Mouse (Mus musculus) hindbrain, embryonic 16.5 days (tissue): ENCODE measurements at regions not wholly inside any gene's neighbourhood (a gene's known extent, or its start where the extent isn't known, plus 50 kb on each side); places are given as distances from the start of the nearest gene placed in this dataset.

Experiments used
- ATAC-seq: fragments of 200-750 bp; cut with Nextera tagmentation; 2 replicates; pipeline ENCODE4 v1.8.0; 2017; ENCODE audit warnings: moderate TSS enrichment, moderate library complexity
- H3K27ac ChIP-seq: fragments of 300-500 bp; sonication (generic); 2 replicates; pipeline ENCODE4 v1.5.1; 2014; ENCODE audit warnings: low read depth, mild to moderate bottlenecking, control low read depth, low read length, moderate library complexity
- H3K27me3 ChIP-seq: fragments of 300-500 bp; sonication (generic); replicated peaks from 2 replicates; pipeline ENCODE4 v1.6.1; 2014; ENCODE audit warnings: low read length; ENCODE audit not compliant: control insufficient read depth, insufficient read depth
- H3K36me3 ChIP-seq: fragments of 300-500 bp; sonication (generic); 2 replicates; pipeline ENCODE4 v1.6.1; 2014; ENCODE audit warnings: mild to moderate bottlenecking, low read length, moderate library complexity, mixed read lengths; ENCODE audit not compliant: control insufficient read depth, insufficient read depth
- H3K4me1 ChIP-seq: fragments of 300-500 bp; sonication (generic); 2 replicates; pipeline ENCODE4 v1.6.1; 2014; ENCODE audit warnings: low read depth, low read length; ENCODE audit not compliant: control insufficient read depth, insufficient read depth
- H3K4me2 ChIP-seq: fragments of 300-500 bp; sonication (generic); 2 replicates; pipeline ENCODE4 v1.6.1; 2014; ENCODE audit warnings: mild to moderate bottlenecking, low read length, control low read depth, moderate library complexity
- H3K4me3 ChIP-seq: fragments of 300-500 bp; sonication (generic); 2 replicates; pipeline ENCODE4 v1.5.1; 2014; ENCODE audit warnings: mild to moderate bottlenecking, low read length, control low read depth, moderate library complexity
- H3K9ac ChIP-seq: fragments of 300-500 bp; sonication (generic); 2 replicates; pipeline ENCODE4 v1.6.1; 2014; ENCODE audit warnings: low read depth, mild to moderate bottlenecking, control low read depth, low read length, moderate library complexity
- H3K9me3 ChIP-seq: fragments of 300-500 bp; sonication (generic); 2 replicates; pipeline ENCODE4 v1.6.1; 2014; ENCODE audit warnings: mild to moderate bottlenecking, low read length, moderate library complexity; ENCODE audit not compliant: control insufficient read depth
- WGBS: fragments of 180-500 bp; shearing (Covaris S2); extraction: QIAGEN DNeasy Blood & Tissue Kit; methylation state at CpG from one replicate; pipeline ENCODE4 v1.1.7; 2014; 5-methylcytosine and 5-hydroxymethylcytosine counted together

DNA sequence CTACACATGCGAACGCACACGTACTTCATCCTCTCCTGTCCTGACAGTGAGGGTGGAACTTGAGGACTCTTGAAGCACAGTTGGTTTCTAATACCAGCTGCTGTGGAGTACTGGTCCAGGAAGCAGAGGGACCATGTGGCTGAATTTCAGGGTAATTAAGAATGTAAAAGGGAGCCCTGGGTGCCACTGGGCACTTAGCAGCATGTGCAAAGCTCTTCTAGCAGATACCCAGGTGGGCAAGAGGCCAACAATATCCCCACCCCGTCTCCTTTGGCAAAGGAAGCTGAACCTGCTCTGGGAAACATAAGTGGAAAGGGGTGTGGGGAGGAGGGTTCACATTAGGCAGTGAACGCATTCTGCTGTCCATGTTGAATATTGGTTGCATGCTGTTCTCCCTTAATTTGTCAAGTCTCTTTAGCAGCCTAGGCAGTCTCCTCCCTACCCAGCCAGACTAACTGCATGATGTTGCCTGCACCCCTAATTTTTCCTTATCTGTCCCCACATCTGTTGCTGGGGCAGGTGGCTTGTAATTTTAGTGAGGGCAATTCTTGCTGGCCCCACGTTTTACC, 369.6 kb downstream of the Sorl1 start:
- WGBS = 42% methylated on average over 6 of the region's 6 CpGs
- peak; percentile 63 for ATAC-seq
- H3K4me2 ChIP-seq = no peak overlapping the region
- no peak overlapping the region for H3K4me3 ChIP-seq
- H3K36me3 ChIP-seq = no peaks in the 10 kb centered on the region
- no peaks in the 10 kb centered on the region for H3K4me1 ChIP-seq
- H3K9ac ChIP-seq = no peak overlapping the region
- H3K9me3 ChIP-seq = no peaks in the 10 kb centered on the region
- no peak overlapping the region for H3K27ac ChIP-seq
- no peaks in the 10 kb centered on the region for H3K27me3 ChIP-seq

DNA sequence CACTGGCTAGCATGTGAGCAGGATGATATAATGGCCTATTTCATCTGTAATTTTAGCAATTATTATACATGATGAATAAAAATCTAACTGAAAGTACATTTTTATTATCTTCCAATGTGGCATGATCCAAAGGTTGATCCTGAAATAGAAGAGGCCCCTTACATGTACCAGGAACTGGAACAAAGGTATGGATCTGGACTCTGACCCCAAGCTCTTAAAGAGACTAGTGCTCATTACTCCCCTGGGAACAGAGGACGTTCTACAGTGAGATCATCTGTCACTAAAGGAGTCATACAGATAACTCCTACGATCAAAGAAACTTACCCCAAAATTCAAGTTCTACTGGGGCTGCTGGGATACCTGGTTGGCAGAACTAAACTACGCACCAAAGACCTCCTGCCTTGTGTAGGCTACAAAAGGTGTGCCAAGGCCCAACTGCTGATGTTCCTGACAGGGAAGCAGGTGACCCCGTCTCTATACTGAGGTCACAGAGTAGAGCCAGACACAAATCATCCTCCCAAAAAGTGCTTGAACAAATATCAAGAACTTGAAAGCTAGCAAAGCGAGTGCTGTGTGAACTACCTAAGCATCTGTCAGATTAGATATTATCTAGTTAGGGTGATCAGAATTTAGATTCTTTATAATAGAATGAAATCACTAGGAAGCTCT, 378.0 kb downstream of the Sorl1 start:
- 85% methylated on average over 5 of the region's 5 CpGs for WGBS
- Histone ChIP-seq H3K9ac (no peak overlapping the region), H3K4me2 (no peak overlapping the region)

DNA sequence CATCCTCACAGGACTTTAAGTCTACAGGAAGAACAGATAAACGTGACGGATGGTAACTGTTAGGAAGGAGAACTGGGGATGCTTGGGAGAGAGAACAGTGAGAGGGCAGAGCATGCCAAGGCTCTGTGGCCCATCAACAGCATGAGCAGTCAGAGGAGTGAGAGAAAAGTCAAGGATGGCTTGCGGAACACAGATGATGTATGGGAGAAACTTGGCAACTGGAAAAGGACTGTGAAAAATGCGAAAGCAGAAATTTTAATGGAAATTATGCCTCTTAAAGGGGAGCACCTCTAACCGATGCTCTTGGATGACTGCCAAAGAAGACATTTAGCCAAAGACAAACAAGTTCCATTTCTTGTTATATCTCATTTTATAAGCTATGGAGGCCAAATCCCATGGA, 382.6 kb downstream of the Sorl1 start:
- Histone ChIP-seq H3K4me3 (no peak overlapping the region), H3K36me3 (no peaks in the 10 kb centered on the region), H3K4me1 (peaks cover 9% of the 10 kb centered on the region), H3K9ac (no peak overlapping the region), H3K27me3 (no peaks in the 10 kb centered on the region), H3K27ac (no peak overlapping the region), H3K9me3 (no peaks in the 10 kb centered on the region), H3K4me2 (no peak overlapping the region)
- 71% methylated on average over 5 of the region's 5 CpGs for WGBS
- no peak for ATAC-seq

More for the DNA sequence above, 378.0 kb downstream of the Sorl1 start:
- Histone ChIP-seq H3K4me1 (no peaks in the 10 kb centered on the region), H3K4me3 (no peak overlapping the region), H3K9me3 (no peaks in the 10 kb centered on the region), H3K27ac (no peak overlapping the region), H3K27me3 (no peaks in the 10 kb centered on the region), H3K36me3 (no peaks in the 10 kb centered on the region)
- no peak for ATAC-seq

DNA sequence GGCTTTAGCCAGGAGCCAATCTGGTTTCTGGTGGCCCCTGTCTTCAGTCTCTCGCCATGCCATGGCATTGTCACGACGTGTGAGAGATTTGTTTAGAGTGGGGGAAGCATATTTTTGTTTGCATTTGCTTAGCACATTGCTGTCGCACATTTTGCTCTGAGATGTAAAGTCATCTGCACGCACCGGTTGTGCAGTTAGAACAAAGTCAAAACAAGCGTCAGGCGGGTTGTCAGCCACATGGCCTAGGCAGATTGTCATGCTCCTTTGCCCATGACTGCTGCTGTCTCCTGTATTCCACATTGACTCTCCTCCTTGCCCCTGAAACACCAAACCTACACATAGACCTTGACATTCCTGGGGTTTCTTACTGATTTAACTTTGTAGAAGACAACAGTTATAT, 383.6 kb downstream of the Sorl1 start:
- Histone ChIP-seq H3K4me3 (no peak overlapping the region), H3K4me2 (no peak overlapping the region), H3K4me1 (peaks cover 10% of the 10 kb centered on the region), H3K9me3 (no peaks in the 10 kb centered on the region), H3K27me3 (no peaks in the 10 kb centered on the region), H3K9ac (no peak overlapping the region), H3K27ac (no peak overlapping the region), H3K36me3 (no peaks in the 10 kb centered on the region)
- WGBS = 93% methylated on average over 8 of the region's 8 CpGs
- ATAC-seq = no peak

DNA sequence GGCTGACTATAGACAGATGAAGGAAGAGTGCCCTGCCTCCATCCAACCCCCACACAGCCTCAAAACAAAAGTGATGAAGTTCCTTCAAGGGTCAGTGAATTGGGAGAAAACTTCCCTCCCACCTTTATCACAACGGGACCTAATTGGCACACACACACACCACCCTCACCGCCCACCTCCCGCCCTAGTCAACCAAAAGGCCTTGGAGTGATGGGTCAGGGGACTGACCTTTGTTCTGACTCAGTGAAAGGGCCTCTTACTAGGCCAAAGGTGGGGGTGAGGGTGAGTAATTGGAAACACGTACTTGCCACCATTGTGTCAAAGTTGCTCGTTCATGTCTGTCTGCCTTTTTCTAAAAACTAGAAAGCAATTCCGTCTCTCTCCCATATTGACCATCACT, 386.4 kb downstream of the Sorl1 start:
- no peak for ATAC-seq
- Histone ChIP-seq H3K27ac (peak overlapping the region; percentile 97), H3K27me3 (no peaks in the 10 kb centered on the region), H3K9me3 (no peaks in the 10 kb centered on the region), H3K4me2 (peak overlapping the region; percentile 72), H3K36me3 (no peaks in the 10 kb centered on the region), H3K4me3 (no peak overlapping the region), H3K4me1 (peaks cover 13% of the 10 kb centered on the region), H3K9ac (no peak overlapping the region)
- whole genome bisulfite sequencing = 40% methylated on average over 6 of the region's 6 CpGs

DNA sequence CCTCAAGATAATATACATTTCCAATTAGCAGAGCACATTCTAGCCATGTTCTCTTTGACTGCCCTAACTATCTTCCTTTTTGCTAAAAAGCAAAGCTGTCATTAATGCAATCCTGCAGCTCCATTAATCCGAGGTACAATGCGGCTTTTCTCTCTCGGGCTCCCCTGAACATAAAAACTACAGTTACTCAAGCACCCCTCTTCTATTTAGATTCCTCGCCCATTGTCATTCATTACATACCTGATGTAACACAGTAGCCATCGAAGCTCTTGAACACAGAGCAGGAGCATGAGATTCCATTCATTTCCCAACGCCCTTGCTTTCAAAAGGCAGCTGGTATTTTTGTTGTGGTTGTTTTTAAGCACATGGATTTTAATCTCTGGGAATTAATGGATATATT, 387.2 kb downstream of the Sorl1 start:
- H3K36me3 ChIP-seq = no peaks in the 10 kb centered on the region
- peak overlapping the region; percentile 40 for H3K4me3 ChIP-seq
- WGBS = 9% methylated on average over 6 of the region's 6 CpGs
- peak overlapping the region; percentile 72 for H3K4me2 ChIP-seq
- H3K9ac ChIP-seq = peak overlapping the region; percentile 66
- no peak for ATAC-seq
- H3K27ac ChIP-seq = peak overlapping the region; percentile 97
- no peaks in the 10 kb centered on the region for H3K9me3 ChIP-seq
- H3K27me3 ChIP-seq = no peaks in the 10 kb centered on the region
- peaks cover 13% of the 10 kb centered on the region for H3K4me1 ChIP-seq

DNA sequence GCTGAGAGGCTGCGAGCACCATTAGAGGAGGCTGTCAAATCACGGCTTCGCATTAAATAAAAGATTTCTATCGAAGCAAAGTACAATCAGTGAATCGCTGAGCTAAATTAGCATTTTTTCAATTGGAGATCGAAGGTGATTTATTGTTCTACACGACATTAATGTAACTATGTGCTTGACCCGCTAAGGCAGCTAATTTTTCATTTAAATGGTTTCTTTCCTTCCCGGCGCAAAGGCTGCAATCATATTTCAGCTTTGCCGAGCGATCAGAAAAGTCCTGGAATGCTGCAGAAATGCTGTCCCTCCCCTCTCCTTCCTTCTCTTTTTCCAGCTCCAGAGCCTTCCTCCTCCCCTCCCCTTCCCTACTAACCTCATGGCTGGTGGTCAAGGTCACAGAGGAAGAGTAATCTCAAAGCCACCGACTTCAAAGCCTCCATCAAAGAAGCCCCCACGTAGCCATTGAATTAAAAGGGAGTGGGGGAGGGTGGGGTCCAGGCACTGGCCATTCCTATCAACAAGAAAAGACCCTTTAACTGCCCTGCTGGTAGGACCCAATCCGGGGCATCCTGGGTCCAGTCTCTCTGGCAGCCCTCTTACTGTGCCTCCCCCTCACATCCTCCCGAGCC, 387.8 kb downstream of the Sorl1 start:
- H3K36me3 ChIP-seq = no peaks in the 10 kb centered on the region
- H3K9me3 ChIP-seq = no peaks in the 10 kb centered on the region
- WGBS = under 1% methylated on average over 16 of the region's 16 CpGs
- H3K4me2 ChIP-seq = peak overlapping the region; percentile 72
- ATAC-seq = peak; percentile 67
- H3K27me3 ChIP-seq = no peaks in the 10 kb centered on the region
- peak overlapping the region; percentile 97 for H3K27ac ChIP-seq
- H3K4me3 ChIP-seq = peak overlapping the region; percentile 40
- peaks cover 13% of the 10 kb centered on the region for H3K4me1 ChIP-seq
- peak overlapping the region; percentile 66 for H3K9ac ChIP-seq

DNA sequence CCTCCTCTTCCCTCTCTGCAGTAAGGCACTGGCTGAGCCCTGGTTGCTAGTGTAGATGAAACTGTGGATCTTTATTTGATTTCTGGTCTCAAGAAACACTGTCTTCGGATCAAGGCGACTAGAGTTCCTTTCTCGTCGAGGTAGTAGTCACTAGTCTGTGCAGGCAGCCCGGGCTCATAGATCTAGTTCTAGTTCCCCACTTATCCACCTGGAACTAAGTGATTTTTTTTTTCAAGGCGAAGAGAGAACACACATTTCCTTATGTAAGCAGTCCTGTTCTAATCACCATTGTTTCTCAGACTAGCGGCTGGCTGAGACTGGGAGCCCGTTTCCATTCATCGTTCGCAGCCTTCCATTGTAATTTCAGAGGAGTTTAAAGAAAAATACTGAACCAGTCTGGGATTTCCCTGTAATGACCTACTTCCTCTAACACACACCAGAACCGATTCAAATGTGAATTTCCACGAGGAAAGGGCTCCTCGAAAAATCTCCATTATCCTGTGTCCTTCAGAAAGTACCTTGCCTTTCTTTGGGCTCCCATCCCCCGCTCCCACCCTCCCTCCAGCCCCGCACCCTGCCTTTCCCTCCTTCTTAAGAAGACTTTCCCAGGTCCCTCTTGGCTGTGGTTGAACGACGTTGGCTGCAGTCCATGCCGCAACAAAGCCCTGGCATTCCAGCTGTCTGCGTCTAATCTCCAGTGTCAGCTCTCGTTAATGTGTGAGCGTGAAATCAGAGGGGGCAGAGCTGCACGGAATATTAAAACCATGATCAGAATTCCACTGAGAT, 388.5 kb downstream of the Sorl1 start:
- H3K27me3 ChIP-seq = no peaks in the 10 kb centered on the region
- no peaks in the 10 kb centered on the region for H3K9me3 ChIP-seq
- H3K36me3 ChIP-seq = no peaks in the 10 kb centered on the region
- under 1% methylated on average over 22 of the region's 22 CpGs for WGBS
- H3K4me2 ChIP-seq = peak overlapping the region; percentile 72
- H3K27ac ChIP-seq = peak overlapping the region; percentile 97
- peaks cover 13% of the 10 kb centered on the region for H3K4me1 ChIP-seq
- H3K9ac ChIP-seq = peak overlapping the region; percentile 66
- peak overlapping the region; percentile 40 for H3K4me3 ChIP-seq
- ATAC-seq = peak; percentile 92

DNA sequence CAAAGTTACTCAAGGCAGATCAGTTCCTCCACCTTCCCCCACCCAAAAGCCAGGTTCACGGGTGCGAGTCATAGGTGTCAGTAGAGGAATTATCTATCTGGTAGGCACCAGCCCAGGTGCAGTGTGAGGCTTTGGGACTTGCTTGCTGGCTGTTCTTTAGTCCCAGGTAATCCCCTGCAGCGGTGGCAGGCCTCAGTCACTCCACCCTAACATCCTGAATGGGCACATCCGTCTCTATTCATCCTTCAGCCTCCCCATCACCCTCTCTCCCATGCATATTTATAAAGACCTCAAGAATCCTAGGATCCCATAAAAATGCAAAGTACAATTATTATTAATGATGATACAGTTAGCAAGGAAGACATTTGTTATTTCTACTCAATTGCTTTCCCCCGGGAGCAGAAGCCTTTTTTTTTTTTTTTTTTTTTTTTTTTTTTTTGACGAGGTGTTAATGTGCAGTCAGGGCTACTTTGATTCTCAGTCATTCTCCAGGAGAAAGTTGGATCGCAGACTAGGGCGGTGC, 389.1 kb downstream of the Sorl1 start:
- no peaks in the 10 kb centered on the region for H3K27me3 ChIP-seq
- peak overlapping the region; percentile 66 for H3K9ac ChIP-seq
- 11% methylated on average over 8 of the region's 8 CpGs for WGBS
- H3K4me3 ChIP-seq = peak overlapping the region; percentile 40
- H3K4me2 ChIP-seq = peak overlapping the region; percentile 72
- no peak; the same call in 1 of the 2 replicates for ATAC-seq
- no peaks in the 10 kb centered on the region for H3K9me3 ChIP-seq
- H3K4me1 ChIP-seq = peaks cover 13% of the 10 kb centered on the region
- no peaks in the 10 kb centered on the region for H3K36me3 ChIP-seq
- H3K27ac ChIP-seq = peak overlapping the region; percentile 97
